Mouse (Mus musculus) lung, embryonic 14.5 days (tissue): ENCODE data around the gene Celf2. TPM values are rescaled to one million over a fixed set of nuclear protein-coding genes. Genes with fewer than 3 reads are reported as not detected.

Experiments
- ATAC-seq: fragments of 200-750 bp; cut with Nextera tagmentation; 2 replicates; pipeline ENCODE4 v1.8.0; 2017; ENCODE audit warnings: mild to moderate bottlenecking, moderate TSS enrichment, moderate library complexity; ENCODE audit not compliant: insufficient read depth
- DNase-seq: peaks from one replicate; pipeline ENCODE4 v3.0.0-alpha.2; 2015
- H3K27ac ChIP-seq: fragments of 300-500 bp; sonication (generic); 2 replicates; pipeline ENCODE4 v1.5.1; 2014; ENCODE audit warnings: low read depth, mild to moderate bottlenecking, moderate library complexity
- H3K27me3 ChIP-seq: fragments of 300-500 bp; sonication (generic); 2 replicates; pipeline ENCODE4 v1.6.1; 2014; ENCODE audit warnings: low read length, control low read depth; ENCODE audit not compliant: insufficient read depth
- H3K36me3 ChIP-seq: fragments of 300-500 bp; sonication (generic); 2 replicates; pipeline ENCODE4 v1.6.1; 2014; ENCODE audit warnings: control low read depth; ENCODE audit not compliant: insufficient read depth
- H3K4me1 ChIP-seq: fragments of 300-500 bp; sonication (generic); 2 replicates; pipeline ENCODE4 v1.6.1; 2014; ENCODE audit warnings: antibody characterized with exemption, control low read depth; ENCODE audit not compliant: insufficient read depth
- H3K4me2 ChIP-seq: fragments of 300-500 bp; sonication (generic); 2 replicates; pipeline ENCODE4 v1.6.1; 2014; ENCODE audit warnings: mild to moderate bottlenecking
- H3K4me3 ChIP-seq: fragments of 300-500 bp; sonication (generic); 2 replicates; pipeline ENCODE4 v1.5.1; 2014; ENCODE audit warnings: low read depth, low read length
- H3K9ac ChIP-seq: fragments of 300-500 bp; sonication (generic); 2 replicates; pipeline ENCODE4 v1.6.1; 2014
- H3K9me3 ChIP-seq: fragments of 300-500 bp; sonication (generic); 2 replicates; pipeline ENCODE4 v1.6.1; 2016; ENCODE audit warnings: low read depth, low read length, control low read depth
- CTCF ChIP-seq: IDR thresholded peaks from 2 replicates; pipeline ENCODE4 v1.5.1; 2016; ENCODE audit warnings: antibody characterized with exemption, low read depth
- WGBS: fragments of 180-500 bp; shearing (Covaris S2); extraction: QIAGEN DNeasy Blood & Tissue Kit; methylation state at CpG from one replicate; pipeline ENCODE4 v1.1.7; 2014; 5-methylcytosine and 5-hydroxymethylcytosine counted together
- polyA plus RNA-seq: library from polyadenylated mRNA; unstranded; fragments of >200 nt; fragmentation: Nextera tagmentation; extraction: Ambion mirVana; gene quantifications from 2 replicates; pipeline ENCODE4 v1.2.1, GENCODE M21; 2014

The Celf2 gene
- polyA plus RNA-seq, 1 experiment from 2014 or later = 92.3 TPM

- Histone ChIP-seq H3K9me3 (no peaks in the 10 kb centered on the region), H3K9ac (no peak overlapping the region), H3K27ac (no peak overlapping the region), H3K36me3 (no peaks in the 10 kb centered on the region), H3K4me2 (no peak overlapping the region), H3K27me3 (no peaks in the 10 kb centered on the region), H3K4me1 (no peaks in the 10 kb centered on the region), H3K4me3 (no peak overlapping the region)
- ATAC-seq = no peak
- no peak for TF ChIP-seq CTCF
- no peak for DNase-seq
- WGBS = 88% methylated on average over 4 of the region's 4 CpGs
Measured at GRCm38 (mm10) chr2:6602163-6602562, 907.2 kb downstream of the Celf2 start.

- Histone ChIP-seq H3K4me1 (no peaks in the 10 kb centered on the region), H3K4me2 (no peak overlapping the region), H3K4me3 (no peak overlapping the region), H3K36me3 (no peaks in the 10 kb centered on the region), H3K9ac (no peak overlapping the region), H3K27me3 (no peaks in the 10 kb centered on the region), H3K27ac (no peak overlapping the region), H3K9me3 (no peaks in the 10 kb centered on the region)
- WGBS = 89% methylated on average over 1 of the region's 1 CpGs
- ATAC-seq (no peak), DNase-seq (no peak)
- TF ChIP-seq CTCF = no peak
Measured at GRCm38 (mm10) chr2:6598879-6599167, 910.5 kb downstream of the Celf2 start.

GRCm38 (mm10) chr2:6598124-6598878 lies 911.1 kb downstream of the Celf2 start:
- DNase-seq (no peak), ATAC-seq (no peak)
- no peak overlapping the region for H3K9ac ChIP-seq
- H3K9me3 ChIP-seq = no peaks in the 10 kb centered on the region
- H3K4me1 ChIP-seq = no peaks in the 10 kb centered on the region
- no peaks in the 10 kb centered on the region for H3K36me3 ChIP-seq
- WGBS = 78% methylated on average over 8 of the region's 8 CpGs
- no peak overlapping the region for H3K27ac ChIP-seq
- no peak overlapping the region for H3K4me3 ChIP-seq
- H3K27me3 ChIP-seq = no peaks in the 10 kb centered on the region
- no peak for TF ChIP-seq CTCF
- no peak overlapping the region for H3K4me2 ChIP-seq

- H3K4me1 ChIP-seq = no peaks in the 10 kb centered on the region
- 0 out of 2 replicates have a peak, but pooled peaks cover 4% of the 10 kb centered on the region for H3K36me3 ChIP-seq
- no peak for TF ChIP-seq CTCF
- no peaks in the 10 kb centered on the region for H3K27me3 ChIP-seq
- H3K9me3 ChIP-seq = no peaks in the 10 kb centered on the region
- 26% methylated on average over 1 of the region's 1 CpGs for WGBS
- H3K4me3 ChIP-seq = no peak overlapping the region
- no peak overlapping the region for H3K4me2 ChIP-seq
- ATAC-seq (no peak), DNase-seq (no peak)
- H3K27ac ChIP-seq = no peak overlapping the region
- H3K9ac ChIP-seq = no peak overlapping the region
Measured at GRCm38 (mm10) chr2:6594736-6595135, 914.6 kb downstream of the Celf2 start.

GRCm38 (mm10) chr2:6594160-6594559 lies 915.2 kb downstream of the Celf2 start:
- DNase-seq = no peak
- no peak overlapping the region for H3K4me3 ChIP-seq
- no peaks in the 10 kb centered on the region for H3K9me3 ChIP-seq
- ATAC-seq = no peak
- H3K36me3 ChIP-seq = 0 out of 2 replicates have a peak, but pooled peaks cover 4% of the 10 kb centered on the region
- peak overlapping the region; percentile 42; the same call in 1 of the 2 replicates for H3K27ac ChIP-seq
- no peaks in the 10 kb centered on the region for H3K27me3 ChIP-seq
- H3K4me1 ChIP-seq = no peaks in the 10 kb centered on the region
- no peak overlapping the region for H3K9ac ChIP-seq
- TF ChIP-seq CTCF = no peak
- H3K4me2 ChIP-seq = no peak overlapping the region
- WGBS = 69% methylated on average over 3 of the region's 3 CpGs

- H3K27ac ChIP-seq = no peak overlapping the region; the same call in 1 of the 2 replicates
- 0 out of 2 replicates have a peak, but pooled peaks cover 4% of the 10 kb centered on the region for H3K36me3 ChIP-seq
- no peaks in the 10 kb centered on the region for H3K9me3 ChIP-seq
- 61% methylated on average over 14 of the region's 14 CpGs for WGBS
- no peak overlapping the region for H3K9ac ChIP-seq
- H3K4me3 ChIP-seq = no peak overlapping the region
- no peak for DNase-seq
- no peaks in the 10 kb centered on the region for H3K4me1 ChIP-seq
- no peak for ATAC-seq
- TF ChIP-seq CTCF = no peak
- no peak overlapping the region for H3K4me2 ChIP-seq
- no peaks in the 10 kb centered on the region for H3K27me3 ChIP-seq
Measured at GRCm38 (mm10) chr2:6593739-6594138, 915.6 kb downstream of the Celf2 start.

- no peak for TF ChIP-seq CTCF
- H3K27me3 ChIP-seq = no peaks in the 10 kb centered on the region
- H3K9ac ChIP-seq = no peak overlapping the region
- H3K36me3 ChIP-seq = 0 out of 2 replicates have a peak, but pooled peaks cover 4% of the 10 kb centered on the region
- DNase-seq = no peak
- WGBS = 93% methylated on average over 10 of the region's 10 CpGs
- no peak overlapping the region for H3K27ac ChIP-seq
- H3K4me3 ChIP-seq = no peak overlapping the region
- H3K4me1 ChIP-seq = no peaks in the 10 kb centered on the region
- no peak overlapping the region for H3K4me2 ChIP-seq
- no peak for ATAC-seq
- no peaks in the 10 kb centered on the region for H3K9me3 ChIP-seq
Measured at GRCm38 (mm10) chr2:6586122-6586681, 923.2 kb downstream of the Celf2 start.
